Mouse (Mus musculus) 3134 (cell line): ENCODE measurements around the gene Oser1.

Experiments used
- DNase-seq: peaks from one replicate; pipeline ENCODE4 v3.0.0-alpha.2; 2011; ENCODE audit warnings: low spot score; ENCODE audit not compliant: insufficient read length; ENCODE audit errors: extremely low read depth

Oser1 gene

GRCm38 (mm10) chr2:163360858-163361623 lies 63.5 kb downstream of the Oser1 start:
- DNase-seq = no peak

GRCm38 (mm10) chr2:163359253-163359652 lies 65.2 kb downstream of the Oser1 start:
- DNase-seq = no peak

GRCm38 (mm10) chr2:163358662-163359061 lies 65.8 kb downstream of the Oser1 start:
- no peak for DNase-seq

- DNase-seq = no peak
Measured at GRCm38 (mm10) chr2:163356113-163356840, 68.2 kb downstream of the Oser1 start.
